Mouse (Mus musculus): Measurements from ENCODE around the gene Shroom3. TPM values are rescaled to one million over a fixed set of nuclear protein-coding genes. Genes with fewer than 3 reads are reported as not detected.

The Shroom3 gene
- total RNA-seq, 1 experiment from 2014 or later = not detected

GRCm38 (mm10) chr5:92980393-92980792, 297.2 kb downstream of the Shroom3 start:
- ATAC-seq (ENCODE audit: extremely low read depth, insufficient number of reproducible peaks, low FRiP score, poor library complexity, severe bottlenecking) = no peak

- no peak for ATAC-seq (ENCODE audit: extremely low read depth, insufficient number of reproducible peaks, low FRiP score, poor library complexity, severe bottlenecking)
Measured at GRCm38 (mm10) chr5:92980862-92981261, 297.6 kb downstream of the Shroom3 start.

GRCm38 (mm10) chr5:92982673-92983072, 299.4 kb downstream of the Shroom3 start:
- ATAC-seq (ENCODE audit: extremely low read depth, insufficient number of reproducible peaks, low FRiP score, poor library complexity, severe bottlenecking) = no peak

- no peak for ATAC-seq (ENCODE audit: extremely low read depth, insufficient number of reproducible peaks, low FRiP score, poor library complexity, severe bottlenecking)
Measured at GRCm38 (mm10) chr5:92983942-92984341, 300.7 kb downstream of the Shroom3 start.

GRCm38 (mm10) chr5:92984692-92985091, 301.5 kb downstream of the Shroom3 start:
- ATAC-seq (ENCODE audit: extremely low read depth, insufficient number of reproducible peaks, low FRiP score, poor library complexity, severe bottlenecking) = no peak

- no peak for ATAC-seq (ENCODE audit: extremely low read depth, insufficient number of reproducible peaks, low FRiP score, poor library complexity, severe bottlenecking)
Measured at GRCm38 (mm10) chr5:92985391-92985790, 302.2 kb downstream of the Shroom3 start.

- ATAC-seq (ENCODE audit: extremely low read depth, insufficient number of reproducible peaks, low FRiP score, poor library complexity, severe bottlenecking) = no peak
Measured at GRCm38 (mm10) chr5:92986651-92987610, 303.7 kb downstream of the Shroom3 start.

GRCm38 (mm10) chr5:92987891-92988768, 304.9 kb downstream of the Shroom3 start:
- ATAC-seq (ENCODE audit: extremely low read depth, insufficient number of reproducible peaks, low FRiP score, poor library complexity, severe bottlenecking) = no peak

GRCm38 (mm10) chr5:92988769-92989356, 305.6 kb downstream of the Shroom3 start:
- no peak for ATAC-seq (ENCODE audit: extremely low read depth, insufficient number of reproducible peaks, low FRiP score, poor library complexity, severe bottlenecking)

- ATAC-seq (ENCODE audit: extremely low read depth, insufficient number of reproducible peaks, low FRiP score, poor library complexity, severe bottlenecking) = no peak
Measured at GRCm38 (mm10) chr5:92992106-92992505, 308.9 kb downstream of the Shroom3 start.

- ATAC-seq (ENCODE audit: extremely low read depth, insufficient number of reproducible peaks, low FRiP score, poor library complexity, severe bottlenecking) = no peak
Measured at GRCm38 (mm10) chr5:92994309-92994708, 311.1 kb downstream of the Shroom3 start.

GRCm38 (mm10) chr5:92994861-92995260, 311.6 kb downstream of the Shroom3 start:
- ATAC-seq (ENCODE audit: extremely low read depth, insufficient number of reproducible peaks, low FRiP score, poor library complexity, severe bottlenecking) = no peak

GRCm38 (mm10) chr5:92997428-92998120, 314.3 kb downstream of the Shroom3 start:
- ATAC-seq (ENCODE audit: extremely low read depth, insufficient number of reproducible peaks, low FRiP score, poor library complexity, severe bottlenecking) = no peak

- ATAC-seq (ENCODE audit: extremely low read depth, insufficient number of reproducible peaks, low FRiP score, poor library complexity, severe bottlenecking) = no peak
Measured at GRCm38 (mm10) chr5:92998494-92999016, 315.3 kb downstream of the Shroom3 start.

- ATAC-seq (ENCODE audit: extremely low read depth, insufficient number of reproducible peaks, low FRiP score, poor library complexity, severe bottlenecking) = no peak
Measured at GRCm38 (mm10) chr5:93000060-93000459, 316.8 kb downstream of the Shroom3 start.

- ATAC-seq (ENCODE audit: extremely low read depth, insufficient number of reproducible peaks, low FRiP score, poor library complexity, severe bottlenecking) = no peak
Measured at GRCm38 (mm10) chr5:93000774-93001757, 317.8 kb downstream of the Shroom3 start.

GRCm38 (mm10) chr5:93002615-93003014, 319.4 kb downstream of the Shroom3 start:
- no peak for ATAC-seq (ENCODE audit: extremely low read depth, insufficient number of reproducible peaks, low FRiP score, poor library complexity, severe bottlenecking)

Measured in neutrophil, adult 5-6 weeks (primary cell).